Mouse (Mus musculus): ENCODE data around the gene Btbd7.

DNA sequence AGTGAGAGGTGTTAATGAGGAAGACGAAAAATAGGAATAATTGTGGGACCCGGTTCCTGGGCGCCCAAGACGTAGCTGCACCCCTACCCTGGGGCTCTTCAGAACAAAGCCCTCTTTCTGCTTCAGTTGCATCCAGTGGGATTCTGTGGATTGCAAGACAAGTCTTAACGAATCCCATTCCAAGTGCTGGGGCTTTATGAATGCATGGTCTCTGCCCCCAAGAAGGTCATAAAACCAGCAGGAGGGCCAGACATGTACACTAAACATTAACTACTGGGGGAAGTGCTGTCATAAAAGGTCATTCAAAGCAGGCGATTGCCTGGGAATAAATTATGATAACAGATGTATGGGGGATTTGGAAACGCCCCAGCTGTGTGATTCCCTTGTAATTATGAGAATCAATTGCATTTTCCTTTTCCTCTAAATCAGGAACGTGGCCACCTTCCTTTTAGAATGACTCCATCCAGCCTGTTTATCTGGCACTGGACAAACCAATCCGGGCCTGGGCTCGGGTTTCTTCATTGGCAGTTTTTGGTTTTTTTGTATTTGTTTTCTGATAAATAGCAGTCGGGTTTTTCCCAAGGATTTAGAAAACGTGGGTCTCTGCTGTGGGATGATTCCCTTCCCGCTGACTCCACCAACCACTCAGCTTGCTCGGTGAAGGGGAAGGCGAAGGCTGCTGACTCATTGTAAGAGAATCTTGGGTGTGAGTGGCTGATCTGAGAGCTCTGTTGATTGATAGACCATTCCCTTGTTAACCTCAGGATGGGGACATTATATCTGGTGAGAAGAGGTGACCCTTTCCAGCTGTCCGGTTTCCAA, 147.3 kb downstream of the Btbd7 start:
- no peak for TF ChIP-seq GATA1 (IDR thresholded peaks at IDR 0.05; ENCODE audit: borderline replicate concordance, low read length)
- TF ChIP-seq FLI1 (IDR thresholded peaks at IDR 0.05; ENCODE audit: low read length) = no peak
